Mouse (Mus musculus) CH12.LX (cell line): ENCODE data around the gene Snrpb. TPM values are rescaled to one million over a fixed set of nuclear protein-coding genes. Genes with fewer than 3 reads are reported as not detected.

Source experiments
- DNase-seq: peaks from one replicate; pipeline ENCODE4 v3.0.0-alpha.2; 2013; ENCODE audit errors: extremely low read depth
- H3K27ac ChIP-seq: 2 replicates; pipeline ENCODE4 v1.5.1; 2012; ENCODE audit warnings: low read depth, mild to moderate bottlenecking, control low read depth, moderate library complexity; ENCODE audit not compliant: insufficient read depth
- H3K27me3 ChIP-seq: replicated peaks from 2 replicates; pipeline ENCODE3; 2012; ENCODE audit warnings: inconsistent platforms
- H3K36me3 ChIP-seq, 2 experiments: replicated peaks in 1 of 2; 2 replicates each; pipeline versions ENCODE3 to v1.6.1; 2012; ENCODE audit warnings: inconsistent platforms in 1 of 2, low read length in 1 of 2, mild to moderate bottlenecking in 1 of 2, mixed read lengths in 1 of 2, moderate library complexity in 1 of 2; ENCODE audit not compliant: control insufficient read depth in 1 of 2, insufficient read depth in 1 of 2
- H3K4me1 ChIP-seq, 2 experiments: 2 replicates each; pipeline ENCODE4 v1.6.1; 2012; ENCODE audit warnings: inconsistent platforms in 1 of 2, moderate library complexity in 1 of 2; ENCODE audit not compliant: insufficient read depth in 2 of 2, control insufficient read depth in 1 of 2
- H3K4me2 ChIP-seq: 2 replicates; pipeline ENCODE4 v1.6.1; 2012; ENCODE audit warnings: low read depth, mild to moderate bottlenecking, control low read depth; ENCODE audit not compliant: poor library complexity, insufficient read depth, severe bottlenecking
- H3K4me3 ChIP-seq, 3 experiments: fragments of 150-350 bp in 1 of 3; sonication (generic) in 1 of 3; replicated peaks in 1 of 3; 2 replicates each; pipeline versions ENCODE3 to v1.5.1; 2011 to 2012; ENCODE audit warnings: low read depth in 2 of 3, low read length in 2 of 3, mild to moderate bottlenecking in 2 of 3, moderate library complexity in 2 of 3, control low read depth in 1 of 3, improper control_type of control experiment in 1 of 3, inconsistent platforms in 1 of 3, mixed read lengths in 1 of 3; ENCODE audit not compliant: poor library complexity in 1 of 3
- H3K79me2 ChIP-seq: replicated peaks from 2 replicates; pipeline ENCODE4 v1.6.1; 2012; ENCODE audit warnings: mild to moderate bottlenecking, moderate library complexity; ENCODE audit not compliant: control insufficient read depth, poor library complexity, insufficient read depth, severe bottlenecking; ENCODE audit errors: extremely low read depth
- H3K9ac ChIP-seq: 2 replicates; pipeline ENCODE4 v1.6.1; 2012; ENCODE audit warnings: low read depth, mild to moderate bottlenecking, control low read depth, moderate library complexity; ENCODE audit not compliant: insufficient read depth
- H3K9me3 ChIP-seq: replicated peaks from 2 replicates; pipeline ENCODE3; 2012; ENCODE audit warnings: low read length, inconsistent platforms, mixed read lengths
- BHLHE40 ChIP-seq: IDR thresholded peaks from 2 replicates; pipeline ENCODE4 v1.6.1; 2011; ENCODE audit warnings: mild to moderate bottlenecking, low read depth, low read length, improper control_type of control experiment
- CHD2 ChIP-seq: IDR thresholded peaks from 2 replicates; pipeline ENCODE4 v1.6.1; 2011; ENCODE audit warnings: low read length, improper control_type of control experiment
- CTCF ChIP-seq, 2 experiments: IDR thresholded peaks in 1 of 2; conservative IDR thresholded peaks in 1 of 2; 2 replicates each; pipeline ENCODE4 v1.5.1; 2011 to 2012; ENCODE audit warnings: low read depth in 2 of 2, low read length in 2 of 2, improper control_type of control experiment in 1 of 2, inconsistent platforms in 1 of 2, mild to moderate bottlenecking in 1 of 2, moderate library complexity in 1 of 2
- E2F4 ChIP-seq: IDR thresholded peaks from 2 replicates; pipeline ENCODE4 v1.6.1; 2011; ENCODE audit warnings: low read depth, low read length, improper control_type of control experiment; ENCODE audit not compliant: insufficient replicate concordance
- IRF4 ChIP-seq: IDR thresholded peaks from 2 replicates; pipeline ENCODE4 v1.6.1; 2014; ENCODE audit warnings: low read depth, mild to moderate bottlenecking, inconsistent platforms, low read length, improper control_type of control experiment
- MAX ChIP-seq: IDR thresholded peaks from 2 replicates; pipeline ENCODE4 v1.6.1; 2011; ENCODE audit warnings: low read length, improper control_type of control experiment
- NRF1 ChIP-seq: IDR thresholded peaks from 2 replicates; pipeline ENCODE4 v1.6.1; 2014; ENCODE audit warnings: low read depth, mild to moderate bottlenecking, inconsistent platforms, low read length, improper control_type of control experiment, moderate library complexity
- POLR2A ChIP-seq: IDR thresholded peaks from 2 replicates; pipeline ENCODE4 v1.6.1; 2011; ENCODE audit warnings: low read depth, mild to moderate bottlenecking, improper control_type of control experiment, low read length
- POLR2AphosphoS2 ChIP-seq: IDR thresholded peaks from 2 replicates; pipeline ENCODE4 v1.6.1; 2011; ENCODE audit warnings: low read depth, low read length, improper control_type of control experiment
- RAD21 ChIP-seq: IDR thresholded peaks from 2 replicates; pipeline ENCODE4 v1.6.1; 2011; ENCODE audit warnings: low read depth, mild to moderate bottlenecking, low read length, improper control_type of control experiment, moderate library complexity
- SMC3 ChIP-seq: IDR thresholded peaks from 2 replicates; pipeline ENCODE4 v1.6.1; 2011; ENCODE audit warnings: low read depth, low read length, improper control_type of control experiment
- ZNF384 ChIP-seq: IDR thresholded peaks from 2 replicates; pipeline ENCODE4 v1.6.1; 2012; ENCODE audit warnings: low read depth, low read length, improper control_type of control experiment, inconsistent platforms
- dilution Hi-C: fragments of 300-500 bp; cut with MboI; formaldehyde crosslinking; loops from 2 replicates; pipeline ENCODE4 v1.14.3; 2020; ENCODE audit warnings: low sequenced_read_pairs; ENCODE audit not compliant: extremely low pct_unique_long_range_greater_than_20kb, extremely low pct_ligation_motif_present
- in situ Hi-C: fragments of 300-500 bp; cut with MboI; formaldehyde crosslinking; loops from 3 replicates; pipeline ENCODE4 v1.14.3; 2019; ENCODE audit warnings: low sequenced_read_pairs, low pct_ligation_motif_present, low pct_unique_long_range_greater_than_20kb, mixed read lengths
- polyA plus RNA-seq: library from polyadenylated mRNA; unstranded; fragments of >175 nt; gene quantifications from 2 replicates; pipeline ENCODE4 v1.2.1, GENCODE M21; 2012; ENCODE audit warnings: low read depth; ENCODE audit not compliant: insufficient read length
- total RNA-seq, 2 experiments: library from RNA; depleted of rRNA; stranded (reverse); fragments of 300-350 nt in 1 of 2; fragments of >200 nt in 1 of 2; gene quantifications; 2 replicates each; pipeline ENCODE4 v1.2.3; 2012 to 2014

Gene Snrpb
- total and polyA plus RNA-seq, 3 experiments = 413 to 515 (median 422) TPM

DNA sequence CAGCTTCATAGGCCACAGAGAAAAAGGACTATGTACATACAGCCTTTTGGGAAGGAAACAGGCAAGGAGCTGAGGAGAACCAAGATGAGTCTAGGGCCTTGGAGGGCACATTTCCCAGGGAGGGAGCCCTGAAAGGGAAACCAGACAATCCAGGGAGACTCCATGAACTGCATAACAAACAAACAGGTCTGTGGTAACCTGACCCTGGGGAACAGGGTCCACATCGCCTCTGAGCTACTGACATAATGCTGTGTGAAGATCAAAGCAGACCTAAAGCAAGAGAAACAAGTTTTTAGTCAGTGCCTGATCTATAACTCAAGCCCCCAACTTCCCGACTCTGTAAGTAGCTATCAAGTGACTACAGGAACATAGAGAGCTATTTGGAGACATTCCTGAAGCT, 7.5 kb downstream of the Snrpb start:
- TF ChIP-seq E2F4 = no peak
- Histone ChIP-seq H3K27ac (no peak overlapping the region), H3K27me3 (no peaks in the 10 kb centered on the region), H3K4me1 (peaks cover under 1 to 13% of the 10 kb centered on the region in 2 experiments; a peak in 3 of 4 replicates), H3K4me2 (no peak overlapping the region), H3K4me3 (no peak overlapping the region), H3K36me3 (peaks cover 58 to 95% of the 10 kb centered on the region in 2 experiments), H3K9ac (no peak overlapping the region), H3K79me2 (peaks cover 17% of the 10 kb centered on the region), H3K9me3 (no peaks in the 10 kb centered on the region)
- DNase-seq = no peak
- dilution Hi-C loops = no loop called here
- in situ Hi-C loops = loop anchor here (25.0 kb wide), 1 partner anchor 109 kb away; no protein-coding TSS in a partner anchor

DNA sequence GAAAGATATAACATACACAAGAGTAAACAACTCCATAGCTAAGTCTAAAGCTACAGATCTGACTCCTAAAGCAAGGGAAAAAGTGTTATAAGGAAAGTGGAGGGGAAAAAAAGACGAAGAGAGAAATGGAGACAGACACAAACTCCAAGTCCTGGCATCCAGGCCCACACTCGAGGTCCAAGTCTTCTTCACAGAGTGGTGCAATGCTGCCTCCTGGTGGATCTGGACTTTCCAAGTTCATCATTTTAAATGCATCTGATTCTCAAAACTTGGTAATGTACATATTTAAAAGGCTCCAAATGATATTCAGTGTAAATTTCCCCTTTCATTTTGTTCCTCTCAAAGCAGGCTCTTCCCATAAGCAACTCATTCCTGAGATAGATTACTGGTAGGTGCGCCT, 11.3 kb downstream of the Snrpb start:
- dilution Hi-C loops = no loop called here
- H3K79me2 ChIP-seq = no peaks in the 10 kb centered on the region
- H3K27ac ChIP-seq = no peak overlapping the region
- no peaks in the 10 kb centered on the region for H3K4me1 ChIP-seq
- TF ChIP-seq IRF4 (no peak), NRF1 (no peak), SMC3 (peak; percentile 40), CTCF (conservative IDR thresholded peaks at IDR 0.05 in 1 of 2, IDR thresholded peaks at IDR 0.05 in 1 of 2; ENCODE audit: low read depth in 2 of 2, low read length in 2 of 2) (peak; percentile 28 to 64; a peak in 3 of 4 replicates), POLR2AphosphoS2 (0 out of 2 replicates have a peak, but pooled peaks have one; percentile 11), RAD21 (peak; percentile 54)
- no peaks in the 10 kb centered on the region for H3K27me3 ChIP-seq
- H3K9ac ChIP-seq = no peak overlapping the region
- H3K4me3 ChIP-seq = no peak overlapping the region
- in situ Hi-C loops = loop anchor here (25.0 kb wide), 1 partner anchor 106 kb away; no protein-coding TSS in a partner anchor
- no peaks in the 10 kb centered on the region for H3K9me3 ChIP-seq
- peak; percentile 51 for DNase-seq
- H3K4me2 ChIP-seq = no peak overlapping the region
- peaks cover 37 to 78% of the 10 kb centered on the region in 2 experiments for H3K36me3 ChIP-seq

DNA sequence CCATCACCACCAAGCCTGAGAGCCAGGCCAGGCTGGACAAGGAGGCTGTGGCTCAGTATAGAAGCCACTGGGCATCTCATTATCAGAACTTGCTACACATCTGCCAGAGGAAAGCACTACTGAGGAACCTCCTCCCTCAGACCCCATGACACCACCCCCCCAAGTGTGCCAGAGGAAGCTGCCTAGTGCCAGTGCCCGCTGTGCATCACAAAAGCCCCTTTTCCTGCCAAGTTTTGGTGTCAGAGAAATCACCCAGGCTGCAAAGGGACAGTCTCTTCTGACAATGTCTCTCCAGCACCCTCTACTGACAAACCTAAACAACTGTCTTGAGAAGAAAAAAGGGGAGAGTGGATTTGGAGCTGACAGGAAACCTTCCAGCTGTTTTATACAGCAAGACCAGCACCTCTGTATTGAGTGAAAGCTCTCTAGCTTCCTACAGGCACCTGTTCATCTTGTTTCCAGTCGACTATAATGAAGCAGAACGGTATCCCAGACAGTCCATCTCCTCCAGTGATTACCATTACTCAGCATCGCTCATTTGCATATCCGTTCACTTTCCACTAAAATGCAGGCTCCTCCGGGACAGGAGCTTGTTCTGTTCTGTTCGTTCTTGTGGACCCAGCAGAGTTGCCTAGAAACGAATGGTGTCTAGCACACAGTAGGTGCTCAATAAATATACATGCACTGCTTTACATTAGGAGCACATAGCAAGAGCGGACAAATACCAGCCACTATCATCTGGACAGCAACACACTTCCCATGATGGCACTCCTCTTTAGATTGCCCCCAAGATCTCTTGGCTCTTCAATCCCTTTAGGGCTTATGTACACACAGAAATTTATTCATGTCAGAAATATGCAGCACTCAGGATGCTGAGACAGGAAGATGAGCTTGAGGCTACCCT, 12.6 kb downstream of the Snrpb start:
- Histone ChIP-seq H3K36me3 (peaks cover 26 to 76% of the 10 kb centered on the region in 2 experiments), H3K9me3 (no peaks in the 10 kb centered on the region), H3K4me1 (no peaks in the 10 kb centered on the region), H3K27ac (no peak overlapping the region), H3K27me3 (no peaks in the 10 kb centered on the region), H3K9ac (no peak overlapping the region), H3K4me2 (no peak overlapping the region), H3K79me2 (no peaks in the 10 kb centered on the region), H3K4me3 (no peak overlapping the region)
- in situ Hi-C loops = loop anchor here (25.0 kb wide), 1 partner anchor 104 kb away; no protein-coding TSS in a partner anchor
- peak; percentile 37 for DNase-seq
- peak; percentile 41 for TF ChIP-seq RAD21
- no peak for TF ChIP-seq CHD2
- TF ChIP-seq POLR2AphosphoS2 = 0 out of 2 replicates have a peak, but pooled peaks have one; percentile 21
- TF ChIP-seq NRF1 = no peak
- no peak for TF ChIP-seq BHLHE40
- peak; percentile 44 for TF ChIP-seq SMC3
- no peak for TF ChIP-seq MAX
- TF ChIP-seq CTCF (conservative IDR thresholded peaks at IDR 0.05 in 1 of 2, IDR thresholded peaks at IDR 0.05 in 1 of 2; ENCODE audit: low read depth in 2 of 2, low read length in 2 of 2) = peak in 1 of 2 experiments; percentile 63; a peak in 2 of 4 replicates
- TF ChIP-seq ZNF384 = no peak
- TF ChIP-seq POLR2A = no peak
- dilution Hi-C loops = no loop called here
